Mouse (Mus musculus): ENCODE measurements at regions not wholly inside any gene's neighbourhood (a gene's known extent, or its start where the extent isn't known, plus 50 kb on each side); places are given as distances from the start of the nearest gene placed in this dataset.

- Histone ChIP-seq H3K79me2 (replicated peaks; ENCODE audit: control insufficient read depth, extremely low read depth, insufficient read depth, poor library complexity, severe bottlenecking) (no peaks in the 10 kb centered on the region), H3K36me3 (replicated peaks in 1 of 2; ENCODE audit: control insufficient read depth in 1 of 2, insufficient read depth in 1 of 2, low read length in 1 of 2) (no peaks in the 10 kb centered on the region), H3K4me1 (ENCODE audit: control insufficient read depth in 1 of 2, insufficient read depth in 2 of 2) (no peaks in the 10 kb centered on the region), H3K27ac (ENCODE audit: insufficient read depth, low read depth) (no peak overlapping the region), H3K27me3 (replicated peaks) (no peaks in the 10 kb centered on the region), H3K4me2 (ENCODE audit: insufficient read depth, low read depth, poor library complexity, severe bottlenecking) (no peak overlapping the region), H3K9me3 (replicated peaks; ENCODE audit: low read length) (no peaks in the 10 kb centered on the region), H3K9ac (ENCODE audit: insufficient read depth, low read depth) (no peak overlapping the region), H3K4me3 (replicated peaks in 1 of 3; ENCODE audit: low read depth in 2 of 3, low read length in 2 of 3, poor library complexity in 1 of 3) (no peak overlapping the region)
- no peak for DNase-seq (ENCODE audit: extremely low read depth)
- TF ChIP-seq ZKSCAN1 (IDR thresholded peaks at IDR 0.05; ENCODE audit: borderline replicate concordance, low read depth, low read length) (no peak), RAD21 (IDR thresholded peaks at IDR 0.05; ENCODE audit: low read depth, low read length) (no peak), ETS1 (conservative IDR thresholded peaks at IDR 0.05; ENCODE audit: low read depth, low read length) (no peak), MXI1 (IDR thresholded peaks at IDR 0.05; ENCODE audit: low read depth, low read length) (no peak)
- dilution Hi-C loops (cut with MboI; ENCODE audit: extremely low pct_ligation_motif_present, extremely low pct_unique_long_range_greater_than_20kb, low sequenced_read_pairs) (no loop called here), in situ Hi-C loops (cut with MboI; ENCODE audit: low pct_ligation_motif_present, low pct_unique_long_range_greater_than_20kb, low sequenced_read_pairs) (no loop called here)
These were observed 438.4 kb upstream of the A1bg start for GRCm38 (mm10) chr15:61361254-61361653.

GRCm38 (mm10) chr15:61355344-61355743 lies 432.5 kb upstream of the A1bg start:
- Histone ChIP-seq H3K9me3 (replicated peaks; ENCODE audit: low read length) (no peaks in the 10 kb centered on the region), H3K4me1 (ENCODE audit: control insufficient read depth in 1 of 2, insufficient read depth in 2 of 2) (0 out of 4 replicates have a peak, but pooled peaks cover 0 to 2% of the 10 kb centered on the region in 2 experiments), H3K79me2 (replicated peaks; ENCODE audit: control insufficient read depth, extremely low read depth, insufficient read depth, poor library complexity, severe bottlenecking) (no peaks in the 10 kb centered on the region), H3K27me3 (replicated peaks) (no peaks in the 10 kb centered on the region), H3K36me3 (replicated peaks in 1 of 2; ENCODE audit: control insufficient read depth in 1 of 2, insufficient read depth in 1 of 2, low read length in 1 of 2) (no peaks in the 10 kb centered on the region), H3K27ac (ENCODE audit: insufficient read depth, low read depth) (no peak overlapping the region), H3K9ac (ENCODE audit: insufficient read depth, low read depth) (no peak overlapping the region), H3K4me2 (ENCODE audit: insufficient read depth, low read depth, poor library complexity, severe bottlenecking) (no peak overlapping the region), H3K4me3 (replicated peaks in 1 of 3; ENCODE audit: low read depth in 2 of 3, low read length in 2 of 3, poor library complexity in 1 of 3) (no peak overlapping the region)
- TF ChIP-seq RCOR1 (conservative IDR thresholded peaks at IDR 0.05; ENCODE audit: low read depth, low read length), result no peak
- TF ChIP-seq GABPA (IDR thresholded peaks at IDR 0.05; ENCODE audit: insufficient replicate concordance, low read depth, low read length), result no peak
- no peak for TF ChIP-seq CTCF (conservative IDR thresholded peaks at IDR 0.05 in 1 of 2, IDR thresholded peaks at IDR 0.05 in 1 of 2; ENCODE audit: low read depth in 2 of 2, low read length in 2 of 2)
- TF ChIP-seq EP300 (IDR thresholded peaks at IDR 0.05; ENCODE audit: low read length), result no peak
- no peak for TF ChIP-seq MAX (IDR thresholded peaks at IDR 0.05; ENCODE audit: low read length)
- TF ChIP-seq PAX5 (IDR thresholded peaks at IDR 0.05; ENCODE audit: low read length), result no peak
- TF ChIP-seq UBTF (IDR thresholded peaks at IDR 0.05; ENCODE audit: low read depth, low read length), result no peak
- TF ChIP-seq MXI1 (IDR thresholded peaks at IDR 0.05; ENCODE audit: low read depth, low read length), result no peak
- TF ChIP-seq JUND (conservative IDR thresholded peaks at IDR 0.05; ENCODE audit: low read depth, low read length), result no peak
- TF ChIP-seq POLR2A (IDR thresholded peaks at IDR 0.05; ENCODE audit: low read depth, low read length), result no peak
- TF ChIP-seq MEF2A (IDR thresholded peaks at IDR 0.05; ENCODE audit: borderline replicate concordance, low read depth, low read length), result no peak
- TF ChIP-seq ETS1 (conservative IDR thresholded peaks at IDR 0.05; ENCODE audit: low read depth, low read length), result no peak
- TF ChIP-seq BHLHE40 (IDR thresholded peaks at IDR 0.05; ENCODE audit: low read depth, low read length), result no peak
- TF ChIP-seq CHD2 (IDR thresholded peaks at IDR 0.05; ENCODE audit: low read length), result no peak
- TF ChIP-seq RAD21 (IDR thresholded peaks at IDR 0.05; ENCODE audit: low read depth, low read length), result no peak
- no peak for TF ChIP-seq TBP (conservative IDR thresholded peaks at IDR 0.05; ENCODE audit: low read depth, low read length)
- no peak for DNase-seq (ENCODE audit: extremely low read depth)
- in situ Hi-C loops (cut with MboI; ENCODE audit: low pct_ligation_motif_present, low pct_unique_long_range_greater_than_20kb, low sequenced_read_pairs), result no loop called here
- dilution Hi-C loops (cut with MboI; ENCODE audit: extremely low pct_ligation_motif_present, extremely low pct_unique_long_range_greater_than_20kb, low sequenced_read_pairs), result no loop called here

Data from CH12.LX (cell line).